Mouse (Mus musculus) ZHBTc4 (cell line): ENCODE results near the gene Otulinl.
A peak's percentile ranks its signal among the peaks of the same experiment; 100 is the strongest.

Experiments used
- DNase-seq: peaks from one replicate; pipeline ENCODE4 v3.0.0-alpha.2; 2011; ENCODE audit warnings: low read depth, low spot score

Otulinl gene

GRCm38 (mm10) chr15:27680997-27681396, 382 bp downstream of the Otulinl start:
- DNase-seq: no peak

GRCm38 (mm10) chr15:27678511-27678910, 2.9 kb downstream of the Otulinl start:
- DNase-seq: no peak

GRCm38 (mm10) chr15:27677801-27678200, 3.6 kb downstream of the Otulinl start:
- DNase-seq: no peak

DNA sequence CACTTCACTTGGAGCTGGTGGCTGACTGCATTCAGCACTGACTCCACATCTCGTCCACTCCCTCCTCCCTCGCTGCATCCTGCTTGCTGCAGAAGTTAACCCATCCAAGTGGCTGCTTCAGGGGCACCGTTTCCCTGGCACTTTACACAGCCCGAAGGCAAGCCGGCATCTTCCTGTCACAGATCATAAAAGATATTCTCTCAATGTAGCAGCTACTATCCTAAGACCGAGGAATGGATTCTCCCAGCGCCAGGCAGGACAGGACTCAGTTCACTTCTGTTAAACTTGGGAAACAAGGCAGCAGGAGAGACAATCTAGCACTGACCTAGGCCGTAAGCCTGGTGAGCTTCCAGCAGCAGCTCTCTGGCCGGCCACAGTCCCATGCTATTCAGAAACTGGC, 5.2 kb downstream of the Otulinl start:
- DNase-seq: no peak

DNA sequence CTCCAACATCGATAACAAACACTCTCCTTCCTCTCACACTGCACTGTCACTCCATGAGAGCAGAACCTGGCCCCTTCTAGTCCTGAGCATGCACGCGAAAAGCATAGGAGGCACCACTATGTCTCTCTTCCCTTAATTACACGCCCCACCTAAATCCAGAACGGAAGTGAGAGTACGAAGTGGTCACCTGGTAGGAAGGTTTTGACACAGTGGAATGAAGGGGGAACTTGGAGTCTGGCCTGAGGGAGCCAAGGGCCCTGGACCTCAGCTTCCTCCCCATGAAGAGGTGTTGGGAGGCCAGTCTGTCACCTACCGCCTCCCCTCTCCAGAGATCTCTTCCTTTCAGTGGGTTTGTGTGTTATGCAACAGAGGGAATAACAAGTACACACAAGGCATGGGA, 6.3 kb downstream of the Otulinl start:
- no peak for DNase-seq

DNA sequence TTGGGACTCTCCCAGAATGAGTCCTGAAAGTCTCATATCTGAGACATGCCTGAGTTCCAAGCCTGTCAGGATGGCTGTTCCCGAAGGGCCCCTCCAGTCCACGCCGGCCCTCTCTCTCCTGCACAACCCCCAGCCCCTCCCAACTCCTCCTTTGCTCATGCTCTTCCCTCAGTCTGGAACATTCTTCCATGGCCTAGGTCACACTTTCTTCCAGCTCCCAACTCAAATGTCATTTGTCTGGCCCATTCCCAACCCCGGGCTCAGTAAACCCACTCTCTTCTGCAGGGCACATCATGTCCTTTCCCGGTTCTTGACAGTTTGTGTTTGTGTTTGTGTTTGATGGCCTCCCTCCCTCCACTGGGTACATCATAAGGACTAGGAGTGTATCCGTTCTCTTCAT, 7.3 kb downstream of the Otulinl start:
- no peak for DNase-seq

DNA sequence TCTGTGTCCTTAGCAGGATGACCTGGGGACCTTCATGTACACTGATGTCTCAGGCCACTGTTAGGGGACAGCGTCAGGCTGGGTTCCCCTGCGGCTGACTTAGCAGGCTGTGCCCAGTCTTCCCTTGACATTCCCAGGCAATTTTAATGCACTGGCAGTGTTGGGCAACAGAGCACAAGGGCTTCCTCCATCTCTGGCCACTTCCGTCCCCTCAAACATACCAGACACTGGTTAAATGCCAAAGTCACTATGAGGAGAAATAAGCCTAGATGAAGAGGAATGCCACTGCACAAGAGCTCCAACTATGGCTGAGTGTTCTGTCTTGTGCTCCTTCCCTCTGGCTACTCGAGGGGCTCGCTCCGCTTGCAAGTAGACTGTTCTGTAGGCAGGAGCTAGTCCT, 8.2 kb downstream of the Otulinl start:
- no peak for DNase-seq

DNA sequence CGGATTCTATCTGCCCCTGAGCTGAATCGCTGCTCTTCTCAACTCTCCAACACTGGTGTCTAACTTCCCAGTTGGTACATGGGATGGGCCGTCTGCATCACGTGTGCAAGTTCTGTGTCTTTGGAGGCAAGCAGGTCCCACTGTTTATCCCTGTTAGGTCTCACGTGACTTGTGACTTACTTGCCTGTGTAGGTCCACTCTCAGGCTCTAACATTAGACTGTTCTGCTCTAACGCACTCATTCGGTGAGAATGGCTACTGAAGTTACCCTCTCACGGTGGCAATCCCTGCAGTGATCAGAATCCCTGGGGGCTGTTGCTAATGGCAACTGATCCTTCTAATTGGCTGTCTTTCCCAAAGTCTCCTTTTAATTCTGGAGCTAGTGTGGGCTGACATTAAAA, 9.1 kb downstream of the Otulinl start:
- DNase-seq: no peak

GRCm38 (mm10) chr15:27671612-27672245, 9.7 kb downstream of the Otulinl start:
- DNase-seq: no peak

GRCm38 (mm10) chr15:27670708-27671107, 10.7 kb downstream of the Otulinl start:
- DNase-seq: no peak

GRCm38 (mm10) chr15:27669931-27670411, 11.4 kb downstream of the Otulinl start:
- no peak for DNase-seq

GRCm38 (mm10) chr15:27669276-27669675, 12.1 kb downstream of the Otulinl start:
- DNase-seq: no peak

DNA sequence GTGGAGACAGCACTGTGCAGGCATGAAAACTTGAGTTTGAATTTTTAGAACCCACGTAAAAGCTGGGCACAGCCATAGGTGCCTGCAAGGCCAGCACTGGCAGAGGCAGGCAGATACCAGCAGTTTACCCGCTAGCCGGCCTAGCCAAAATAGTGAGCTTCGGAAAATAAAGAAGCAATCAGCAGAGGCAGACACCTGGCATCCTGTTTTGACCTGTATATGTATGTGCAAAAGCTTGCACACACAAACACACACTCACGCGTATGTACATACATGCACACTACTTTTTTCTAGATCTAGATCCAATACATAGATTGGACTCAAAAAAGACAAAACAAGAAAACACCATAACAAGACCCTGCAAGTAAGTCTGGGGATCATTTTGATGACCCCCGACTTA, 12.8 kb downstream of the Otulinl start:
- DNase-seq: no peak

DNA sequence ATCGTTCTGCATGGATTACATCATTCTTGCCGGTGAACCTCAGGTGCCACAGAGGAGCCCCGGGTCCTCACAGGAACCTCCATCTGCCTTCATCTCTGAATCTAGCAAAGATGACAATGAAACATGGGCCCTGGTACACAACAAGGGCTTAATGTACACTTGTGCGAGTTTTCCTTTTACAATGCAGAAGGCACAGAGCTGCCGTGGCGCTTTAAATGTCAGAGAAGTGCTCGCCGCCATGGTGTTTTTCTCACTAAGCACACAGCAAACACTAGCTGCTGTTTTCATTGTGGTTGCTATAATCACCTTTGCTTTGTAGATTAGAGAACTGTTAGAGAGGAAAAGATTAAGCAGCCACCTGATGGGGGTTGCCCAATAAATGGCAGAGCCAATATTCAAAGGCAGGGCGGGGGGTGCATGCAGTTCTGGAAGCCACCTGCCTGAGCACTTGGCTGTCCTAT, 13.3 kb downstream of the Otulinl start:
- no peak for DNase-seq

GRCm38 (mm10) chr15:27666911-27667539, 14.4 kb downstream of the Otulinl start:
- no peak for DNase-seq

GRCm38 (mm10) chr15:27665392-27665911, 15.9 kb downstream of the Otulinl start:
- DNase-seq: peak; percentile 14

- no peak for DNase-seq
Measured at GRCm38 (mm10) chr15:27664126-27664525, 17.3 kb downstream of the Otulinl start.

GRCm38 (mm10) chr15:27662699-27663098, 18.7 kb downstream of the Otulinl start:
- no peak for DNase-seq

DNA sequence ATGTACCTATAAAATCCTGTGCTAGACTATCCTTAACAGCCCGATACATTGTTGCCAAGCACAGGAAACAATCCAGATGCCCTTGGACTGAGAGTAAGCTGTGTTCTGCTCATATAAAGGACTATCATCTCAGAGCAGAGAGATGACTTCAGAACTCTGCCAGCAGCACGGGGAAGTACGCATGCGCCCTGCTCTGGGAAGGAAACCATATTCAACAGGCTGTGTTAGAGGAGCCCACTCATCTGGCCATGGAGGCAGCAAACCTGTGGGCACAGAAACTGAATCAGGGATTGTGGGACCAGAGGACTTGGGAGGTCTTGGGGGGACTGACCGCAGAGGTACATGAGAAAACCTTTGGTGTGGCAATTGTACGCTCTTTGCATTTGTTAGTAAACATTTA, 19.7 kb downstream of the Otulinl start:
- DNase-seq: no peak

DNA sequence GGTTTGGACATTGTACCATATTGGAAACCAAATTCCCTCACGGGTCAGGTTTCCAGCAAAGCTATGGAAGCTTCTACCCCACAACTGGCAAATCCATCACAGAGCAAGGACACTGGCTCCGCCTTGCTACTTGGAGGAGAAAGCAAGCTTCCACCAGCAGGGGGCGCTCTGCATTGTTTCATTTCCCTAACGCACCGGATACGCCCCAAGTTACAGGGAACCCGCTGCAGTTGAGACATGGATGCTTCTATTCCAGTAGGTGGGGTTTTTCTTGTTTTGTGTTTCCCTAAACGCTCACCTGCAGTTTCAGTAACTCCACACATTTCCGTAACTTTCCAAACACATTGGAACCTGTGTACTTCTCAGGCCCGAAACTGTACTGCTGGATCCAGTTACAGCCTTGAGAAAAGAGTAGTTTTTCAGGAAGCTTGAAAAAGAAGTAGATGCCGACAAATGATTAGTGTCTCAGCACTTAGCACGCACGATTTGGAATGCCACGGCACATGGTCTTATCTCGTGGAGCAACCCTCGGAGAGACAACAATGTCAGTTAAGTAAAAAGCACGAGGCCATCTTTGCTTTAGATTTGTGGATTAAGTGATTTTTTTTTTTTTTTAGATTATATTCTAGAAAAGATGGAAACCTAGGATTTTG, 21.7 kb downstream of the Otulinl start:
- peak; percentile 91 for DNase-seq

- no peak for DNase-seq
Measured at GRCm38 (mm10) chr15:27659143-27659542, 22.2 kb downstream of the Otulinl start.

- peak; percentile 18 for DNase-seq
Measured at GRCm38 (mm10) chr15:27658356-27658755, 23.0 kb downstream of the Otulinl start.

DNA sequence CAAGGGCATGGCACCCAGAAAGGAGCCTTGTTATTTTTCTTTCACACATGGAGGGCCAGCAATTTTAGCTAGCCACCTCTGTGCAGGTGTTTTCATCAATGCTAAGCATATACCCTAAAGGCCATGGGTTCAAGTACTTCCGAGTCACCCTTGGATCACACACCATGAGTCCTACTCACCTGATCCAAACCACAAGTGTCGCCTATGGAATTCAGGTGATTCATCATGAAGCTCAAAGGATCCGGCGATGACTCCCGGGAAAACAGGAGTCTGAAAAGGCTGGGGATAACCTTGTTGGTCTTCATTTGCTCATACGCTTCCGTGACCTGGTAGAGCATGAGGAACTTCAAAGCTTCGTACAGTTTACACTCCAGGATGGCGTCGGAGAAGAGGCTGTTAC, 23.5 kb downstream of the Otulinl start:
- no peak for DNase-seq
